Mouse (Mus musculus): ENCODE measurements around the gene Naa15. TPM values are rescaled to one million over a fixed set of nuclear protein-coding genes. Genes with fewer than 3 reads are reported as not detected.

Gene Naa15
- total and polyA plus RNA-seq, 3 experiments = 27.6 to 95.3 (median 59.0) TPM

DNA sequence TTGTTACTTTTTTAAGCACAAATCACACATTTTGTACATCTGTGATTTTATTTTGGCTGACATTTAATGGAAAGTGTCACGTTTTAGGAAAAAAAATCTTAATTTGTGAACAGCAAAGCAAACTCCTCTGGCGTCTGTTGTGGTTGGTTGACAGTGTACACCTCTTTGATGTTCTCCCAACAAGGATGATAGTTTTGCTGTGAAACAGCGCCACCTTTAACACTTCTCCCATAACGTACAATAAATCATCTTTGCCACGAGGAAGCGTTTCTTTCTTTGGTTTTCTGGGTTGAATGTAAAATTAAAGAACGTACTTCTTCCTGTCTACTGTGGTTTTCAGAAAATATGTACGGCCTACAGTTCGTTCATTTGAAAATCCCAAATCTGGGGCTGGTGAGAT, 80.7 kb downstream of the Naa15 start:
- H3K36me3 ChIP-seq (replicated peaks in 1 of 2; ENCODE audit: control insufficient read depth in 1 of 2, insufficient read depth in 1 of 2, low read length in 1 of 2) = peaks cover 14 to 57% of the 10 kb centered on the region in 2 experiments
- TF ChIP-seq JUN (IDR thresholded peaks at IDR 0.05; ENCODE audit: insufficient read depth, low read depth, low read length) = no peak
- TF ChIP-seq MAX (IDR thresholded peaks at IDR 0.05; ENCODE audit: low read length) = no peak
- no peak for TF ChIP-seq ZKSCAN1 (IDR thresholded peaks at IDR 0.05; ENCODE audit: borderline replicate concordance, low read depth, low read length)
- no peak for TF ChIP-seq NRF1 (IDR thresholded peaks at IDR 0.05; ENCODE audit: low read depth, low read length)
- H3K27me3 ChIP-seq (replicated peaks) = no peaks in the 10 kb centered on the region
- H3K9me3 ChIP-seq (replicated peaks; ENCODE audit: low read length) = no peaks in the 10 kb centered on the region
- no peak overlapping the region for H3K27ac ChIP-seq (ENCODE audit: insufficient read depth, low read depth)
- in situ Hi-C loops (cut with MboI; ENCODE audit: low pct_ligation_motif_present, low pct_unique_long_range_greater_than_20kb, low sequenced_read_pairs) = no loop called here
- DNase-seq (ENCODE audit: extremely low read depth) = no peak
- dilution Hi-C loops (cut with MboI; ENCODE audit: extremely low pct_ligation_motif_present, extremely low pct_unique_long_range_greater_than_20kb, low sequenced_read_pairs) = no loop called here
- H3K4me3 ChIP-seq (replicated peaks in 1 of 3; ENCODE audit: low read depth in 2 of 3, low read length in 2 of 3, poor library complexity in 1 of 3) = no peak overlapping the region
- H3K9ac ChIP-seq (ENCODE audit: insufficient read depth, low read depth) = no peak overlapping the region
- no peak overlapping the region for H3K4me2 ChIP-seq (ENCODE audit: insufficient read depth, low read depth, poor library complexity, severe bottlenecking)
- H3K4me1 ChIP-seq (ENCODE audit: control insufficient read depth in 1 of 2, insufficient read depth in 2 of 2) = peaks cover 4 to 10% of the 10 kb centered on the region in 2 experiments; a peak in 2 of 4 replicates
- peaks cover 9% of the 10 kb centered on the region; the same call in 1 of the 2 replicates for H3K79me2 ChIP-seq (replicated peaks; ENCODE audit: control insufficient read depth, extremely low read depth, insufficient read depth, poor library complexity, severe bottlenecking)

DNA sequence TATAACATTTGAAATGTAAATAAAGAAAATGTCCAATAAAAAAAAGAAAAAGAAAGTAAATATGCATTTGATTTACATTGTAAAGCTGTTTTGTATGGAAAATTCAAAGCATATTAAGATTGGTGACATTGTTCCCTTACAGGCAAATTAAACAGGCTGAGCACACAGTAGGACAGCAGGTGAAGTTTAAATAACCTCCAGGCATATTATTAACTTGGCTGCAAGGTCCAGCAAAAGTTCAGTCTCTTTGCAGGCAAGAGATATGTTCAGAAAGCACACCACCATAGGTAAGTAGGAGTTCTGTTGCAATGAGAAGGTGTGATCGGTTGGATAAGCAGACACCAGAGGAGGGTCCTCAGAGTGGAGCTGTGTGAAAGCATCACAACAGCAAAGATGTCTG, 83.0 kb downstream of the Naa15 start:
- H3K27ac ChIP-seq (ENCODE audit: insufficient read depth, low read depth) = no peak overlapping the region
- no peak overlapping the region for H3K4me2 ChIP-seq (ENCODE audit: insufficient read depth, low read depth, poor library complexity, severe bottlenecking)

DNA sequence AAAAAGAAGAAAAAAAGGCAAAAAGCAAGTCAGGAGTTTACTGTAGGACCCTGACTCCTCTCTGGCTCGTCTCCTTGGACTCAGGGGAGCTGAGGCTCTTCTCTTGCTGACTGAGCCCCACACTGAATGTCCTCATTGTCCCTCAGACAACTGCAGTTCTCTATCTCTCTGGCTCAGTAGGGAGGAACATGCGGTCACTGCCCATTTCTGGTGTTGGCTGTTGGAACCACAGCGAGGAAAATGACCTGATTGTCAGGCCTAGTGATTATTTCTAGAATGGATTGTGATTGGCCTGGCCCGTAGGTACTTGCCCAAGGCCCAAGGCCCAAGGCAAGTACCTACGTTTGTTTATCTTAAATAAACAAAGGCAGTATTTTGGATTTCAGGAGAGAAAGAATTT, 83.7 kb downstream of the Naa15 start:
- TF ChIP-seq MYC (IDR thresholded peaks at IDR 0.05; ENCODE audit: low read depth, low read length) = no peak
- no peak for TF ChIP-seq ELF1 (IDR thresholded peaks at IDR 0.05; ENCODE audit: low read depth, low read length)
- TF ChIP-seq JUND (conservative IDR thresholded peaks at IDR 0.05; ENCODE audit: low read depth, low read length) = no peak
- peaks cover 5 to 31% of the 10 kb centered on the region in 2 experiments for H3K36me3 ChIP-seq (replicated peaks in 1 of 2; ENCODE audit: control insufficient read depth in 1 of 2, insufficient read depth in 1 of 2, low read length in 1 of 2)
- dilution Hi-C loops (cut with MboI; ENCODE audit: extremely low pct_ligation_motif_present, extremely low pct_unique_long_range_greater_than_20kb, low sequenced_read_pairs) (no loop called here), in situ Hi-C loops (cut with MboI; ENCODE audit: low pct_ligation_motif_present, low pct_unique_long_range_greater_than_20kb, low sequenced_read_pairs) (no loop called here)
- DNase-seq (ENCODE audit: extremely low read depth) = no peak
- H3K79me2 ChIP-seq (replicated peaks; ENCODE audit: control insufficient read depth, extremely low read depth, insufficient read depth, poor library complexity, severe bottlenecking) = no peaks in the 10 kb centered on the region
- H3K27me3 ChIP-seq (replicated peaks) = no peaks in the 10 kb centered on the region
- no peak overlapping the region for H3K4me2 ChIP-seq (ENCODE audit: insufficient read depth, low read depth, poor library complexity, severe bottlenecking)
- H3K4me3 ChIP-seq (replicated peaks in 1 of 3; ENCODE audit: low read depth in 2 of 3, low read length in 2 of 3, poor library complexity in 1 of 3) = no peak overlapping the region
- peaks cover 0 to 4% of the 10 kb centered on the region in 2 experiments; a peak in 1 of 4 replicates for H3K4me1 ChIP-seq (ENCODE audit: control insufficient read depth in 1 of 2, insufficient read depth in 2 of 2)
- H3K27ac ChIP-seq (ENCODE audit: insufficient read depth, low read depth) = no peak overlapping the region
- no peaks in the 10 kb centered on the region for H3K9me3 ChIP-seq (replicated peaks; ENCODE audit: low read length)
- no peak overlapping the region for H3K9ac ChIP-seq (ENCODE audit: insufficient read depth, low read depth)

More for the DNA sequence above, 83.0 kb downstream of the Naa15 start:
- Histone ChIP-seq H3K27me3 (replicated peaks) (no peaks in the 10 kb centered on the region), H3K9ac (ENCODE audit: insufficient read depth, low read depth) (no peak overlapping the region), H3K36me3 (replicated peaks in 1 of 2; ENCODE audit: control insufficient read depth in 1 of 2, insufficient read depth in 1 of 2, low read length in 1 of 2) (peaks cover 12 to 38% of the 10 kb centered on the region in 2 experiments), H3K79me2 (replicated peaks; ENCODE audit: control insufficient read depth, extremely low read depth, insufficient read depth, poor library complexity, severe bottlenecking) (no peaks in the 10 kb centered on the region), H3K4me3 (replicated peaks in 1 of 3; ENCODE audit: low read depth in 2 of 3, low read length in 2 of 3, poor library complexity in 1 of 3) (no peak overlapping the region), H3K9me3 (replicated peaks; ENCODE audit: low read length) (no peaks in the 10 kb centered on the region), H3K4me1 (ENCODE audit: control insufficient read depth in 1 of 2, insufficient read depth in 2 of 2) (peaks cover 0 to 9% of the 10 kb centered on the region in 2 experiments; a peak in 2 of 4 replicates)
- dilution Hi-C loops (cut with MboI; ENCODE audit: extremely low pct_ligation_motif_present, extremely low pct_unique_long_range_greater_than_20kb, low sequenced_read_pairs) = no loop called here
- in situ Hi-C loops (cut with MboI; ENCODE audit: low pct_ligation_motif_present, low pct_unique_long_range_greater_than_20kb, low sequenced_read_pairs) = no loop called here
- peak; percentile 51; the same call in 1 of the 2 replicates for TF ChIP-seq ZKSCAN1 (IDR thresholded peaks at IDR 0.05; ENCODE audit: borderline replicate concordance, low read depth, low read length)
- TF ChIP-seq ZC3H11A (IDR thresholded peaks at IDR 0.05; ENCODE audit: low read depth, low read length) = no peak
- DNase-seq (ENCODE audit: extremely low read depth) = no peak

All from CH12.LX (cell line).